Mouse (Mus musculus) stomach, postnatal 0 days (tissue): ENCODE measurements around the gene Clec4d.

Experiments used
- CTCF ChIP-seq: IDR thresholded peaks from 2 replicates; pipeline ENCODE4 v1.5.1; 2016; ENCODE audit warnings: antibody characterized with exemption, low read depth, mild to moderate bottlenecking, moderate library complexity
- EP300 ChIP-seq: optimal IDR thresholded peaks from 2 replicates; pipeline ENCODE3; 2016; ENCODE audit warnings: antibody characterized with exemption

DNA sequence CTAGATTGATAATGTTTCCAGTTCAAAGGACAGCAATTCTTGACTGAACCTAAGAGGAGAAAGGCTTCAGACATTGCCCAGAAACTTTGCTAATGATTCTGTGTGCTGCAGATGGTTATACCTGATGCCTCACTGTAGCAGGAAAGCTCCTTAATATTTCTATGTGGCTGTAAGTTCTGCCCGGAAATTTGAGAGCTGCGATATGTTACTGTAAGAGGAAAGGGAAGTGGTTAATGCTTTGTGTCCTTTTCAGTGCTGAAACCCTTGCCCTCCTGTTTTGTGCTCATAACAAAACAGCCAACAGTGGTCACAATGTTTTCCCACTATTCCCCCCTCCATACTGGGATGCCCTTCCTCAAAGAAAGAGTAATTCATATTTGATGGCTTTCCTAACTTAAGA lies 24.4 kb downstream of the Clec4d start:
- TF ChIP-seq EP300: no peak
- no peak for TF ChIP-seq CTCF
